Mouse (Mus musculus) spleen, adult 2 months (tissue): ENCODE results near the gene Apbb2.

Source experiments
- CTCF ChIP-seq: fragments of 200-500 bp; IDR thresholded peaks from 2 replicates; pipeline ENCODE4 v1.5.1; 2011; ENCODE audit warnings: mild to moderate bottlenecking, inconsistent platforms; ENCODE audit not compliant: insufficient read depth, insufficient read length, insufficient replicate concordance; ENCODE audit errors: extremely low read depth
- POLR2A ChIP-seq: fragments of 200-500 bp; IDR thresholded peaks from 2 replicates; pipeline ENCODE4 v1.6.1; 2011; ENCODE audit warnings: low read depth, low read length, inconsistent platforms

DNA sequence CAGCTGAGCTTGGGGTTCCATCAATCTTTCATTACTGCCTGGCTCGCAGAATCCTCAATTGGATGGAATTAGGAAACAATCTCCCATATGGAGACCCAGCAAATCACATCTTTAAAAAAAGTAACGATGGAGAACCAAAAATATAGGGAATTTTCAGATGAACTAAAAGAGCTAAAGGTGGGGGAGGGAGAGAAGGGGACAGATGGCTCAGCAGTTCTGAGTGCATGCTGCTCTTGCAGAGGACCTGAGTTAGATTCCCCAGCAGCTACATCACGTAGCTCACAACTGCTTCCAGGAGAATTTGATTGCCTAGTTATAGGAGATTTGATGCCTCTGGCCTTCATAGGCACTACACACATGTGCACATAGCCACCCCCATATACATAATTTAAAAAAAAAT is 263.4 kb downstream of the Apbb2 start:
- TF ChIP-seq POLR2A (no peak), CTCF (no peak)
